ENCODE assay signal across 24 mouse cellular contexts in the genomic region with DNA sequence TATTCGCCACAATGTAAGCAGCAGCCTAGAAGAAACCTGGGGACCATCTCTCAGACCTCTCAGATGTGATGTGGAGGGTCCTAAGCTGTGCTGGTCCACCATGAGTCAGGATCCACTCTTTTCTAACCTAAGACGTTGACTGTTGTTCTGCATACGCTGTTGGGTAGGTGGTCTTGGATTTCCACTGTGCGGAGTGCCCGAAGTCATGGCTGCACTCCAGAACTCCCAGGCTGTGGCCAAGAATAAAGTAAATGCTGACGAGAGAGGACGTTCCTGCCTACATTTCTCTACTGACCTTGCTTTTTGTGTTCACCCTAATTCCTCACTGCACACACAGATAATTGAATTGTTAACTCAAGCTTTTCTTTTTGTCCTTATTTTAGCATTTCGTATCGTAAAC.
A peak's percentile ranks its signal among the peaks of the same experiment; 100 is the strongest.
DNase-seq lines count a peak whose midpoint lies in the region; ATAC-seq and TF ChIP-seq lines count a peak whose summit lies in the region.
"Had no signal": no experiment of that assay in that cellular context is flagged by ENCODE, and none has a peak within 500 bp of the region (broad histone marks: within the 10 kb centered on the region; RNA-seq: fewer than 3 reads in every experiment).

No protein-coding gene starts in this region.

- H3K27me3 ChIP-seq in forebrain, embryonic 15.5 days: no peaks in the 10 kb centered on the region
- H3K27me3 ChIP-seq in forebrain, embryonic 10.5 days (ENCODE audit: poor library complexity, severe bottlenecking): no peaks in the 10 kb centered on the region; the same call in 1 of the 2 replicates
- H3K27me3 ChIP-seq in hindbrain, postnatal 0 days (ENCODE audit: insufficient read depth, low read length): no peaks in the 10 kb centered on the region
- H3K27me3 ChIP-seq: embryonic facial prominence, embryonic 12.5 days; embryonic facial prominence, embryonic 15.5 days; forebrain, embryonic 12.5 days; hindbrain, embryonic 13.5 days had no signal

- H3K9ac ChIP-seq in forebrain, embryonic 15.5 days (replicated peaks): no peak overlapping the region
- H3K9ac ChIP-seq in hindbrain, postnatal 0 days (replicated peaks; ENCODE audit: low read length): no peak overlapping the region
- H3K9ac ChIP-seq: embryonic facial prominence, embryonic 12.5 days; embryonic facial prominence, embryonic 15.5 days; forebrain, embryonic 12.5 days; hindbrain, embryonic 13.5 days had no signal

- no peak for ATAC-seq in forebrain, embryonic 15.5 days (replicated peaks)
- no peak for ATAC-seq in hindbrain, postnatal 0 days
- ATAC-seq: activated CD4-positive, CD25-positive, alpha-beta regulatory T cell, adult 4 months; hindbrain, embryonic 16.5 days; inflammation-experienced regulatory T-cells, adult 6 months had no signal

- intact Hi-C loops in left cerebral cortex, postnatal 4 days (cut with DNase I): no loop called here
- intact Hi-C loops in left cerebral cortex, adult 2 months (cut with DNase I): loop anchor here (10.0 kb wide), 1 partner anchor 219 kb away; no protein-coding TSS in a partner anchor

- no peak overlapping the region for H3K4me3 ChIP-seq in forebrain, embryonic 15.5 days
- no peak overlapping the region for H3K4me3 ChIP-seq in forebrain, embryonic 10.5 days
- no peak overlapping the region for H3K4me3 ChIP-seq in left cerebral cortex, adult 2 months
- H3K4me3 ChIP-seq in hindbrain, postnatal 0 days (ENCODE audit: low read length): no peak overlapping the region
- H3K4me3 ChIP-seq: embryonic facial prominence, embryonic 12.5 days; embryonic facial prominence, embryonic 15.5 days; forebrain, embryonic 12.5 days; hindbrain, embryonic 10.5 days; hindbrain, embryonic 13.5 days had no signal

- TF ChIP-seq CTCF in left cerebral cortex, adult 2 months (IDR thresholded peaks at IDR 0.05): no peak
- TF ChIP-seq CTCF in hindbrain, postnatal 0 days (IDR thresholded peaks at IDR 0.05; ENCODE audit: low read depth): no peak

- 26% methylated on average over 9 of the region's 9 CpGs for WGBS in forebrain, embryonic 15.5 days
- 81% methylated on average over 9 of the region's 9 CpGs for WGBS in forebrain, embryonic 10.5 days
- WGBS in hindbrain, postnatal 0 days: 38% methylated on average over 9 of the region's 9 CpGs

- no peaks in the 10 kb centered on the region for H3K9me3 ChIP-seq in forebrain, embryonic 15.5 days
- no peaks in the 10 kb centered on the region for H3K9me3 ChIP-seq in forebrain, embryonic 10.5 days
- no peaks in the 10 kb centered on the region for H3K9me3 ChIP-seq in hindbrain, postnatal 0 days (ENCODE audit: low read length)
- H3K9me3 ChIP-seq: embryonic facial prominence, embryonic 12.5 days; embryonic facial prominence, embryonic 15.5 days; forebrain, embryonic 12.5 days; hindbrain, embryonic 10.5 days; hindbrain, embryonic 13.5 days had no signal

- no peaks in the 10 kb centered on the region for H3K36me3 ChIP-seq in forebrain, embryonic 15.5 days
- peaks cover 11% of the 10 kb centered on the region for H3K36me3 ChIP-seq in forebrain, embryonic 10.5 days (replicated peaks)
- 0 out of 2 replicates have a peak, but pooled peaks cover 4% of the 10 kb centered on the region for H3K36me3 ChIP-seq in hindbrain, postnatal 0 days (ENCODE audit: insufficient read depth, low read length)
- H3K36me3 ChIP-seq: embryonic facial prominence, embryonic 12.5 days; embryonic facial prominence, embryonic 15.5 days had no signal

- 0 out of 2 replicates have a peak overlapping the region, but pooled peaks have one; percentile 11 for H3K4me2 ChIP-seq in forebrain, embryonic 15.5 days (replicated peaks)
- H3K4me2 ChIP-seq in hindbrain, postnatal 0 days (ENCODE audit: low read depth, low read length): no peak overlapping the region
- H3K4me2 ChIP-seq: embryonic facial prominence, embryonic 12.5 days; embryonic facial prominence, embryonic 15.5 days; forebrain, embryonic 12.5 days; heart, embryonic 11.5 days; hindbrain, embryonic 13.5 days had no signal

- H3K27ac ChIP-seq in forebrain, embryonic 15.5 days (replicated peaks): no peak overlapping the region
- no peak overlapping the region for H3K27ac ChIP-seq in forebrain, embryonic 10.5 days
- no peak overlapping the region for H3K27ac ChIP-seq in left cerebral cortex, adult 2 months
- no peak overlapping the region for H3K27ac ChIP-seq in hindbrain, postnatal 0 days
- H3K27ac ChIP-seq: embryonic facial prominence, embryonic 12.5 days; embryonic facial prominence, embryonic 15.5 days; forebrain, embryonic 12.5 days; hindbrain, embryonic 10.5 days; hindbrain, embryonic 13.5 days had no signal

- peak; percentile 62 to 73 for DNase-seq in cerebellum, postnatal 10 days
- no peak for DNase-seq in cerebellum, adult 18-20 months
- DNase-seq in forebrain, embryonic 10.5 days (ENCODE audit: extremely low spot score, low spot score): no peak
- DNase-seq in left cerebral cortex, postnatal 4 days: peak; percentile 31
- DNase-seq in left cerebral cortex, adult 2 months (ENCODE audit: extremely low spot score in 1 of 2, low spot score in 2 of 2): no peak
- DNase-seq in hindbrain, postnatal 0 days (ENCODE audit: low spot score): no peak
- DNase-seq: adrenal gland, adult 8-10 months; adrenal gland, postnatal 25 days; cerebellum, adult 2 months; cerebellum, adult 9-11 months; gastrocnemius, postnatal 10 days; gastrocnemius, postnatal 36 days; heart, postnatal 36 days; kidney, adult 11 months had no signal

- peaks cover 40% of the 10 kb centered on the region for H3K4me1 ChIP-seq in forebrain, embryonic 15.5 days
- H3K4me1 ChIP-seq in forebrain, embryonic 10.5 days: peaks cover 33% of the 10 kb centered on the region
- H3K4me1 ChIP-seq in hindbrain, postnatal 0 days (ENCODE audit: insufficient read depth, low read length): peaks cover 10% of the 10 kb centered on the region; the same call in 1 of the 2 replicates
- H3K4me1 ChIP-seq: embryonic facial prominence, embryonic 12.5 days; embryonic facial prominence, embryonic 15.5 days had no signal

Comparison
In these comparisons a context has a peak if more than half of its experiments do, and no peak if none do; other contexts are left out.
1. DNase-seq: peak in cerebellum, postnatal 10 days (2 of 2) and left cerebral cortex, postnatal 4 days (single experiment); none in cerebellum, adult 18-20 months (0 of 2), forebrain, embryonic 10.5 days (single experiment), left cerebral cortex, adult 2 months (0 of 2) and hindbrain, postnatal 0 days (single experiment).